Mouse (Mus musculus): ENCODE results near the gene H2al3.

The H2al3 gene

DNA sequence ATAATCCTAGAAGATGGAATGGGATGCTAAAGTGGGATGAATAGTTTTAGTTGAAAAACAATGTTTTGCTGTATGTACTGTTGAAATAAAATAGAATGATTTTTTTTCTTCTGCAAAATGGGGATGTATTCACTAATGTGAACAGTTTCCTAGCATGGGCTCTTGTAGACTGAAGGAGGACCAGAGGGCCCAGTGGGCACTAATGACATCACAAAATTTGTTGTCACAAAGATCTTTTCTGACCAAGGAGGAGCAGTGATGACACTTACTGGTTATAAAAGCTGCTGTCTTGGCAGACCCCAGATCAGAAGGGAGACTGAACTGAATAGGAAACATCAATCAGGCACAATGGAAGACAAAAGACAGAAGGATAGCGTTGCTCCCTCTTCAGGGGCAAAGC, at the start of gene H2al3:
H2al3 (plus strand) TSS at position 301 of the 400 bp plus-strand sequence.
- no peak for DNase-seq (ENCODE audit: low spot score)

DNA sequence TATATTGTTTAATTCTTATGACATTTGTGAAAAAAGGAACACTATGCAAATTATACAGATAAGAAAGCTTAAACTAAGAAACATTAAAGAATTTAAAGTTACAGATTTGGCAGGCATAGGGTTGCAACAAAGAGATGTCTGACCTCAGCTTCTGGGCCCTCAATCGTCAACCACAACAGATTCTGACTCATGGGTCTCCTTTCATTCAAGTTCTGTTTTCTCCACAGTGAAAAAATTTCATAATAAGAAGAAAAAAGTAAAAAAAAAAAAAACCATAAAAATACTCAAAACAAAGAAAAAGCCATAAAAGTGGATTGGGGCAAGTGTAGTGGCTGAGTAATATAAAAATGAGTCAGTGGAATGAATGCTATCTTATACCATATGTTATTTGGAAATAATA, 39.4 kb upstream of the H2al3 start:
- DNase-seq (ENCODE audit: low spot score) = no peak

DNA sequence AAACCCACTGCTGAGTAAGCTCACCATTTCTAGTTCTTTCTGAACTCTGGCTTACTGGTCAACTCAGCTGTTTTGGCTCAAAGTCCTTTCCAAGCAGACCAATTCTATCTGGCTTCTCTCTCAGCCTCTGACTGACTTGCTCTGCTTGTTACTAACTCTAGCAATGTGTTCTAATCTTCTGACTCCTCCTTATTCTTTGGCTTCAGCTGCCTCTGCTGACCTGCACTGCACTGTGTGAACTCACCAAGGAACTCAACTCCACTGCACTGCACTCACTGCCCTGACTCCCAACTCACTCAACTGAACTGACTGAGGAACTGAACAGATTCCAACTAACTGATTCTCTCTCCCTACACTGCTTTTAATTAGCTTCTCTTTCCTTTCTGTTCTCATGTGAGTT, 37.0 kb upstream of the H2al3 start:
- no peak for DNase-seq (ENCODE audit: low spot score)

- DNase-seq (ENCODE audit: low spot score) = no peak
Observed at GRCm38 (mm10) chrX:9834779-9835178, 14.7 kb upstream of the H2al3 start.

DNA sequence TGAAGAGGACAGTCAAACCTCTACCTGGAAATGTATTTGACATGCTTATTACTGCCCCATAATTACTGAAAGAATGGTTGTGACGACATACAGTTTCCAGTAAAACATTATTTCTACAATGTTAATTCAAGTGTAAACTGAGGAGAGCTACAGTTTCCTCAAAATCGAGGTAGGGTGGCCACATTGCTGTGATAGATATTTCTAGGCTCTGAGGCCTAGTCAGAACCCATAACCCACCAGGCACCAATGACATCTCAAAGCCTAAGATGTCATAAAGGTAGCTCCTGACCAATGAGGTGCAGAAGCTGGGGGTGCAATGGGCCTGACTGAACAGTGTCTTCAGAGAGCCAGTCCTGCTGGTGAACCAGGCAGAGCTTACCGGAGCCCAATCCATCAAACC, 2.9 kb upstream of the H2al3 start, which contains the start of gene Hypm:
Hypm (plus strand) TSS at position 301 of the 400 bp plus-strand sequence.
- no peak for DNase-seq (ENCODE audit: low spot score)

DNA sequence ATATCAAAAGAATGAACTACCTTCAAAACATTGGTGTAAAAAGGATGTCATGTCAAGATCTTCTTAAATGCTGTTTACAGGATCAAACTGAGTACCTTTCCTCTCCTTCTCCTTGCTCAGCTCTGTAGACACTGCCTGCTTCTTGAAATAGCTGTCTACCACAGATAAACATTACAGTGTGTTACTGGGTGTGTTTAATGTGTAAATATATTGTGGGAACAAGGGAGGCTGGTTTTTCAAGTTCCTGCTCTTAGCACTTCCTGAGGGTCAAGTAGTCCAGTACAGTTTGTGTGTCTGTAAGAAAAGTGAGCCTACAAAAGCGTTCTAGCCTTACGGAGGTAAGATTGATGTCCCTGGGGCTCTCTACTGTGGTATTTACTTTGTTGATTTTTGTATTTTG, 12.4 kb downstream of the H2al3 start:
- DNase-seq (ENCODE audit: low spot score) = no peak

DNA sequence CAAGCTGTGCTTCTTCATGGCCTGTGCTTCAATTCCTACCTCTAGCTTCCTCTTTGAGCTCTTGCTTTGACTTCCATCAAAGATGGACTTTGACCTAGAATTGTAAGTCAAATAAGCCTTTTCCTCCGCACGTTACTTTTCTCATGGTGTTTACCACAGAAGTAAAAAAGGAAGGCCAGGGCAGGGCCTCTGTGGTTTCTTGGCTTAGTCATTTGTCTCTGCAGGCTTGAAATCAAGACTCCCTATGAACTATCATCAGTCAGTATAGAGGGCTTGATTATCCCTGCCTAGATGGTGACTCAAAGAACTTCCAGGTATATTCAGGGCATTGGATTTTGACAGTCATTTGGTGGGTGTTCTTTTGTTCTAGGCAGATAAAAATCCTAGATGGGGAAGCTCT, 26.0 kb downstream of the H2al3 start:
- no peak for DNase-seq (ENCODE audit: low spot score)

DNA sequence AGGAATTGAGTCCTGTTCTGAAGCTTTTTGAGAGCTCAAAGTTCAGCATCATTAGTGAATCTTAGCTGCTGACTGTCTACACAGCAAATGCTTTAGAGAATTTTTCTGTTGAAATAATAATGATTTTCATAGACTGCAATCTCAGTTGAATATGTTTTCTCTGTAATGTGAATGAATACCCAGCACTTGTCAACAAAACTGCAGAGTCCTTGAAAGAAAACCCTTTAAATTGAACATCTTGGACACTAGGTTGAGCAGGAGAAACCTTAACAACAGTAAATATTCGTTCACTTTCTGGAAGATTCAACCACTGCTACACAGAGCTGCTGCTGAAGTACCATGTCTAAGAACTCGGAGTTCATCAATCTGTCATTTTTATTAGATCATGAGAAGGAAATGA, 35.8 kb downstream of the H2al3 start, which contains the start of gene Sytl5:
Sytl5 (plus strand) TSS at position 301 of the 400 bp plus-strand sequence.
- no peak for DNase-seq (ENCODE audit: low spot score)
